Mouse (Mus musculus): Measurements from ENCODE around the gene Npas3. TPM values are rescaled to one million over a fixed set of nuclear protein-coding genes. Genes with fewer than 3 reads are reported as not detected.

Npas3 gene
- polyA plus RNA-seq, 1 experiment from 2014 or later, result 0.49 TPM

DNA sequence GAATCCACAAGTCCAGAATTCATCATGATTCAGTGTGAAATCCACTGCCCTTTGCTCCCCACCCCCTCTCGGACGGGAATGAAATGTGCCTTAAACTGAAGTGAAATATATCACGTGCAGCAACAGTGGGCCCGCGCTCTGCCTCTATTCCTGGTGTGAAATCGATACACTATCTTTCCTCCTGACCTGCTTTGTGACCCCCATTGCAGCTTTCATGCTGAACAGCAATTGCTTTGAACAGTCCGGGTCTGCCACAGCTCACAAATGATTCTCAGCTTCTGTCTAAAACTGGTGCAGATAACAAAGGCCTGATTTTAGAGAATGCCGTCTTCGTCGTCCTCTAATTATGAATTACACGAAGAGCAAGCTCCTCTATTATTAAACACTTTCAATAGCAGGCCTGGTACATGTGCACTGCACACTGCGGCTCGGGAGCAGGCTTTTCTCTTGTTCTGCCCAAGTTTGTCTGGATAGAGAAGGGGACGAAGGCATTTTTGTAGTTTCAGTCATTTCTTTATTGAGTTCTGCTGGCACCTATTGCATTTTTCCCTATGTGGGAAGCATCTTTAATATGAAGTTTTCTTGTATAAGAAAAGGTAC is 90.0 kb downstream of the Npas3 start:
- Histone ChIP-seq H3K36me3 (ENCODE audit: control insufficient read depth, insufficient read depth) (no peaks in the 10 kb centered on the region), H3K4me3 (ENCODE audit: low read length) (no peak overlapping the region), H3K27ac (ENCODE audit: low read length) (no peak overlapping the region), H3K9me3 (replicated peaks; ENCODE audit: control insufficient read depth, low read length) (no peaks in the 10 kb centered on the region), H3K9ac (ENCODE audit: low read length) (no peak overlapping the region), H3K27me3 (ENCODE audit: control insufficient read depth, insufficient read depth, low read length) (no peaks in the 10 kb centered on the region), H3K4me1 (ENCODE audit: control insufficient read depth, insufficient read depth, low read length) (0 out of 2 replicates have a peak, but pooled peaks cover 2% of the 10 kb centered on the region), H3K4me2 (ENCODE audit: low read depth, low read length) (no peak overlapping the region)
- no peak for ATAC-seq (replicated peaks; ENCODE audit: extremely low read depth, insufficient read depth, low FRiP score)
- WGBS, result 51% methylated on average over 14 of the region's 14 CpGs

DNA sequence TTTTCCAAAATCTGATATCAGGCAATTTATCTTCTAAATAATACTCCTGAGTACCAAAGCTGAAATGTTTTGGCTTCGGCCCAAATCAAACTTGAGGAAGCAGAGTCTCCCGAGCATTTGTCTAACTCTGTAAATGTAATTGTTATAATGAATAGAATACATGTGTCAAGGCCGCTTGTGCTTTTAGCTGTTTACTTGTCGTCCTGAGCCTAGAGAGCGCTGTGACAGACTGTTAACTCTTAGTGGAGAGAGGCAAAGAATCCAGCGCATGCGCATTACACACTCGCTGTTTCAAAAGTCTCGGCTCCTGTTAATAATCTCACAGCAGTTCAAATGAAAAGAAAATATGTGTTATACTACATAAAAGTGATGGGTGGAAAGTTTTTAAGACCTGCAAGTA is 94.3 kb downstream of the Npas3 start:
- Histone ChIP-seq H3K27ac (ENCODE audit: low read length) (no peak overlapping the region), H3K36me3 (ENCODE audit: control insufficient read depth, insufficient read depth) (no peaks in the 10 kb centered on the region), H3K4me2 (ENCODE audit: low read depth, low read length) (no peak overlapping the region), H3K27me3 (ENCODE audit: control insufficient read depth, insufficient read depth, low read length) (no peaks in the 10 kb centered on the region), H3K9me3 (replicated peaks; ENCODE audit: control insufficient read depth, low read length) (no peaks in the 10 kb centered on the region), H3K4me3 (ENCODE audit: low read length) (no peak overlapping the region), H3K9ac (ENCODE audit: low read length) (no peak overlapping the region), H3K4me1 (ENCODE audit: control insufficient read depth, insufficient read depth, low read length) (0 out of 2 replicates have a peak, but pooled peaks cover 2% of the 10 kb centered on the region)
- WGBS, result 65% methylated on average over 9 of the region's 9 CpGs
- ATAC-seq (replicated peaks; ENCODE audit: extremely low read depth, insufficient read depth, low FRiP score), result no peak

DNA sequence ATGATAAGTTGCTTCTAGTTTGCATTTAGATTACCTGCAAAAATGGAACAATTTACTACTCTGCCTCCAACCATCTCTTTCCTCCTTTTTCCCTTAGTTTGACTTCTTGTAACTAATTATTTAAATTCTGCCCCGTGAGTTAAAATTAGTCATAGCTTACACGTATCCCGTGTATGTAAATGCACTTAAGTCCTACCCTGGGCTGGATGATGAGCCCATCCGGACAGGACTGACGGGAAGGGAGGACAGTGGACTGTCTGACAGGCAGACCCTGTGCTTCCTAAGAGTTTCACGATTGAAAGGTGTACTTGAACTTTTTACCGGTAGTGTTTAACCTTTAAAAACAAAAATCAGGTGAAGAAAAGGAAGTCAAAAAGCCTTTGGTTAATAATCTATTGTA is 103.4 kb downstream of the Npas3 start:
- Histone ChIP-seq H3K4me3 (ENCODE audit: low read length) (no peak overlapping the region), H3K4me2 (ENCODE audit: low read depth, low read length) (no peak overlapping the region), H3K27me3 (ENCODE audit: control insufficient read depth, insufficient read depth, low read length) (no peaks in the 10 kb centered on the region), H3K9ac (ENCODE audit: low read length) (no peak overlapping the region), H3K36me3 (ENCODE audit: control insufficient read depth, insufficient read depth) (no peaks in the 10 kb centered on the region), H3K9me3 (replicated peaks; ENCODE audit: control insufficient read depth, low read length) (no peaks in the 10 kb centered on the region), H3K27ac (ENCODE audit: low read length) (no peak overlapping the region), H3K4me1 (ENCODE audit: control insufficient read depth, insufficient read depth, low read length) (no peaks in the 10 kb centered on the region)
- 83% methylated on average over 7 of the region's 7 CpGs for WGBS
- no peak for ATAC-seq (replicated peaks; ENCODE audit: extremely low read depth, insufficient read depth, low FRiP score)

DNA sequence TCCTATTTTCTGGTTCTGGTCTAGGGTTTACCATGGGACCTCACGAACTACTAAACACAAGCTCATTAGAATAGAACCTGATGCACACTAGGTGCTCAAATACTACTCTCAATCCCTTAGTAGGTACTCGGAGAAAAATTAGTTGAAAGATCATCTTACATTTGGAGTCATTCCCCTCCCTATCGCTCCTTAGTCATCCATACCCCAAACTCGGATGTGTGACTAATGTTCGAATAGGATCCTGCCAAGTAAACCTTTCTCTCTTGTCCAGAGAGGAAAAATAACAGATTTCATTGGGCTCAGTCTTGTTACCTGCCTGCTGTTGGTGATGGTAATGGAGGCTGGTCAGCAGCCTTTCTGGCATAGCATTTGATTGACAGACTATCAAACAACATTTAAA is 117.3 kb downstream of the Npas3 start:
- Histone ChIP-seq H3K27ac (ENCODE audit: low read length) (no peak overlapping the region), H3K36me3 (ENCODE audit: control insufficient read depth, insufficient read depth) (no peaks in the 10 kb centered on the region), H3K9me3 (replicated peaks; ENCODE audit: control insufficient read depth, low read length) (no peaks in the 10 kb centered on the region), H3K4me3 (ENCODE audit: low read length) (no peak overlapping the region), H3K4me1 (ENCODE audit: control insufficient read depth, insufficient read depth, low read length) (no peaks in the 10 kb centered on the region), H3K27me3 (ENCODE audit: control insufficient read depth, insufficient read depth, low read length) (no peaks in the 10 kb centered on the region), H3K4me2 (ENCODE audit: low read depth, low read length) (no peak overlapping the region), H3K9ac (ENCODE audit: low read length) (no peak overlapping the region)
- ATAC-seq (replicated peaks; ENCODE audit: extremely low read depth, insufficient read depth, low FRiP score), result no peak
- WGBS, result 82% methylated on average over 5 of the region's 5 CpGs

DNA sequence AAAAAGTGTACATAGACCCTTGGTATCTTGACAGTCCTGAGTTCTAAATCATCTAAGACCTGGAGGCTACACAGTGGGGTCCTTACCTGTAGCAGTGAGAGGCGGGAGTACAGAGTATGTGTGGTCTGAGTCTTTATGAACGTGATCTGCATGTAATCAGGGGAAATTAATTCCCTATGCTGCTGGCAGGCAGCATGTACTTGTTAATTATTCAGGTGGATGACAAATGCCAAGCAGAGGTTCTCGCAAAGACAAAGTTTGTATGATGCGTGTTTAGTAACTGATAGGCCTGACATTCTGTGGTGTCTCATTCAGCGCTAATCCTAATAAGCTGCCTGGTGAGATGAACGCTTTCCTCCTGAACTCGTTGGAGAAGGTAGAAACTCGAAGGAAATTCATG is 136.4 kb downstream of the Npas3 start:
- H3K4me3 ChIP-seq (ENCODE audit: low read length), result no peak overlapping the region
- no peak overlapping the region for H3K4me2 ChIP-seq (ENCODE audit: low read depth, low read length)
- no peak for ATAC-seq (replicated peaks; ENCODE audit: extremely low read depth, insufficient read depth, low FRiP score)
- 87% methylated on average over 8 of the region's 8 CpGs for WGBS
- no peaks in the 10 kb centered on the region for H3K36me3 ChIP-seq (ENCODE audit: control insufficient read depth, insufficient read depth)
- H3K4me1 ChIP-seq (ENCODE audit: control insufficient read depth, insufficient read depth, low read length), result no peaks in the 10 kb centered on the region
- no peaks in the 10 kb centered on the region for H3K9me3 ChIP-seq (replicated peaks; ENCODE audit: control insufficient read depth, low read length)
- no peaks in the 10 kb centered on the region for H3K27me3 ChIP-seq (ENCODE audit: control insufficient read depth, insufficient read depth, low read length)
- H3K9ac ChIP-seq (ENCODE audit: low read length), result no peak overlapping the region
- no peak overlapping the region for H3K27ac ChIP-seq (ENCODE audit: low read length)

DNA sequence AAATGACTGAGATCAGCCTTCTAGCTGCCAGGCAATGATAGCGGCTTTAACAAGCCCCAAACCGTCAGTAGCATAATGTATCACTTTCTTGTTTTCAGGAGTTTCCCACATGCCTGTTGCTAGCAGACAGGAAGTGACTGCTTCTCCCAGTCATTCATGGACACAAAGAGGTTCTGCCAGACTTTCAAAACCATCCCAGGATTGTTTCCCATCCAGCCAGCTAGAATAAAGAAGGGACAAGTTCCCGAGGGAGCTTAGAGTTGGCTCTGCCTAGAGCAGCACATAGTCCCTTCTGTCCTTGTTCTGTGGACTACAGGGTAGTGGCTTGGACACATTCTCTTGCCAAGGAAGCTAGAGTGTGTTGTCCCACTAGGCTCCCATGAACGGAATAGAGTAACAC is 157.4 kb downstream of the Npas3 start:
- H3K27ac ChIP-seq (ENCODE audit: low read length), result no peak overlapping the region
- no peak overlapping the region for H3K9ac ChIP-seq (ENCODE audit: low read length)
- 43% methylated on average over 4 of the region's 4 CpGs for WGBS
- no peaks in the 10 kb centered on the region for H3K36me3 ChIP-seq (ENCODE audit: control insufficient read depth, insufficient read depth)
- ATAC-seq (replicated peaks; ENCODE audit: extremely low read depth, insufficient read depth, low FRiP score), result no peak
- H3K4me1 ChIP-seq (ENCODE audit: control insufficient read depth, insufficient read depth, low read length), result no peaks in the 10 kb centered on the region
- no peaks in the 10 kb centered on the region for H3K27me3 ChIP-seq (ENCODE audit: control insufficient read depth, insufficient read depth, low read length)
- no peak overlapping the region for H3K4me2 ChIP-seq (ENCODE audit: low read depth, low read length)
- no peak overlapping the region for H3K4me3 ChIP-seq (ENCODE audit: low read length)
- H3K9me3 ChIP-seq (replicated peaks; ENCODE audit: control insufficient read depth, low read length), result no peaks in the 10 kb centered on the region

DNA sequence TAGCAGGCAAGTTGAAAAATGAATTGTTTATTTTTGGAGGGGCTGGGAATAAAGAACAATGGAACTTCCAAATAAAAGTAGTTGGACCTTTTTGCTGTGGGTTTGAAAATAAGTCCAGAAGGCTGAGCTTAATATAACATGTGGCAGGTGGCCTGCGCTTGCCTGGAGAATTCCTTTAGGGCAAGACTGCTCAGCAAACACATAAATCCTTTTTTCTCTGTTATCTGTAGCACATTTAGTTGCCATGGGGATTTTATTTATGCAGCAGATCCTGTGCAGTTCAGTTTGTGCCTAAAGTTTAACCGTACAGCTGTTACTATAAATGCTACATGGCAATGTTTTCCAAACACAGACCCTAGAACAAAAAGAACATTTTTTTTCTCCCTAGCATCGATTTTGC is 159.3 kb downstream of the Npas3 start:
- no peak overlapping the region for H3K4me2 ChIP-seq (ENCODE audit: low read depth, low read length)
- no peaks in the 10 kb centered on the region for H3K36me3 ChIP-seq (ENCODE audit: control insufficient read depth, insufficient read depth)
- H3K9ac ChIP-seq (ENCODE audit: low read length), result no peak overlapping the region
- H3K9me3 ChIP-seq (replicated peaks; ENCODE audit: control insufficient read depth, low read length), result no peaks in the 10 kb centered on the region
- H3K4me1 ChIP-seq (ENCODE audit: control insufficient read depth, insufficient read depth, low read length), result no peaks in the 10 kb centered on the region
- no peak; the same call in 1 of the 2 replicates for ATAC-seq (replicated peaks; ENCODE audit: extremely low read depth, insufficient read depth, low FRiP score)
- H3K4me3 ChIP-seq (ENCODE audit: low read length), result no peak overlapping the region
- no peak overlapping the region for H3K27ac ChIP-seq (ENCODE audit: low read length)
- no peaks in the 10 kb centered on the region for H3K27me3 ChIP-seq (ENCODE audit: control insufficient read depth, insufficient read depth, low read length)
- WGBS, result 57% methylated on average over 3 of the region's 3 CpGs

DNA sequence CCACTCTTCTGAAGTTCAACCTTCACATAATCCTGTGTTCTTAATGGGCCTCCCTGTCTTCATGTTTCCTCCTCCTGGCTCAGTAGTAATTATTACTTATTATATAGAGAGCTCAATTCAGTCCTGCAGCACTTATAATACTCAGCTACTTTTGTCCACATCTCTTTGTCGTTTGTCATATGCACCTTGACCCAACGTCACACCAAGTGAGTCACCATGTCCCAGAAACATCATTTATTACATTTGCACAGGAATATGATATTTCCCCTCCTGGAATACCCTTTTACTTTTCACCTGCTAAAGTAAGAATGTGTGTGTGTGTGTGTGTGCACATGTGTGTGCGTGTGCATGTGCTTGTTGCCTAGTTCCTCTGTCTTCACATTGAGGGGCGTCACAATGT is 161.2 kb downstream of the Npas3 start:
- Histone ChIP-seq H3K9ac (ENCODE audit: low read length) (no peak overlapping the region), H3K4me2 (ENCODE audit: low read depth, low read length) (no peak overlapping the region), H3K36me3 (ENCODE audit: control insufficient read depth, insufficient read depth) (no peaks in the 10 kb centered on the region), H3K27me3 (ENCODE audit: control insufficient read depth, insufficient read depth, low read length) (no peaks in the 10 kb centered on the region), H3K4me1 (ENCODE audit: control insufficient read depth, insufficient read depth, low read length) (no peaks in the 10 kb centered on the region), H3K27ac (ENCODE audit: low read length) (no peak overlapping the region), H3K9me3 (replicated peaks; ENCODE audit: control insufficient read depth, low read length) (no peaks in the 10 kb centered on the region), H3K4me3 (ENCODE audit: low read length) (no peak overlapping the region)
- ATAC-seq (replicated peaks; ENCODE audit: extremely low read depth, insufficient read depth, low FRiP score), result no peak
- 92% methylated on average over 4 of the region's 4 CpGs for WGBS

DNA sequence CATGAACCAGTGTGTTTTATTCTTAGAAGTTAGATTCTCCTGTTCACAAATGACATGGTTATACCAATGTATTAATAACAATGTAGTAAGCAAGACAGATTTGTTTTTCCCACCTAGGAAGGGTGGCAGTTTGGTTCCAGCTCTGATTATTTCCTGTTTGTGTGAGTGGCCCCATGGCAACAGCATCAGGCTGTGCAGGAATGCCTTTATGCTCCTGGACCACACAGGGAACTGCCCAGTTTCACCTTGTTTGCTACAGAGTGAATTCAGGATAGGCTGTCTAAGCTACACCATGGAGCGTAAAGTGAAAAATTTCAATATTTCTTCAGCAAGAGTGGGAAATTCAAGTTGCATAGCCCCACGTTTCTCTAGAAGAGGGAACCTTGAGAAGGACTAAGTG is 162.2 kb downstream of the Npas3 start:
- no peak for ATAC-seq (replicated peaks; ENCODE audit: extremely low read depth, insufficient read depth, low FRiP score)
- 88% methylated on average over 2 of the region's 2 CpGs for WGBS
- Histone ChIP-seq H3K27me3 (ENCODE audit: control insufficient read depth, insufficient read depth, low read length) (no peaks in the 10 kb centered on the region), H3K27ac (ENCODE audit: low read length) (no peak overlapping the region), H3K4me1 (ENCODE audit: control insufficient read depth, insufficient read depth, low read length) (no peaks in the 10 kb centered on the region), H3K4me3 (ENCODE audit: low read length) (no peak overlapping the region), H3K9ac (ENCODE audit: low read length) (no peak overlapping the region), H3K4me2 (ENCODE audit: low read depth, low read length) (no peak overlapping the region), H3K36me3 (ENCODE audit: control insufficient read depth, insufficient read depth) (no peaks in the 10 kb centered on the region), H3K9me3 (replicated peaks; ENCODE audit: control insufficient read depth, low read length) (no peaks in the 10 kb centered on the region)
